Mouse (Mus musculus) liver, embryonic 11.5 days (tissue): Measurements from ENCODE around the gene Smg6. TPM values are rescaled to one million over a fixed set of nuclear protein-coding genes. Genes with fewer than 3 reads are reported as not detected.
A peak's percentile ranks its signal among the peaks of the same experiment; 100 is the strongest.
"Not testable (repeated sequence)": the region's sequence is repeated elsewhere in the genome, so short reads cannot be mapped to it uniquely, and the experiment has no call there.

Experiments
- ATAC-seq: fragments of 200-750 bp; cut with Nextera tagmentation; replicated peaks from 2 replicates; pipeline ENCODE4 v1.8.0; 2017; ENCODE audit warnings: moderate number of reproducible peaks, mild to moderate bottlenecking, moderate TSS enrichment, moderate library complexity; ENCODE audit not compliant: low FRiP score
- DNase-seq: peaks from one replicate; pipeline ENCODE4 v3.0.0-alpha.2; 2017; ENCODE audit warnings: low spot score
- H3K27ac ChIP-seq: fragments of 300-500 bp; sonication (generic); 2 replicates; pipeline ENCODE4 v1.5.1; 2014; ENCODE audit warnings: mild to moderate bottlenecking, low read depth, low read length, control low read depth
- H3K27me3 ChIP-seq: fragments of 300-500 bp; sonication (generic); replicated peaks from 2 replicates; pipeline ENCODE4 v1.6.1; 2014; ENCODE audit warnings: low read length, mixed read lengths; ENCODE audit not compliant: control insufficient read depth, insufficient read depth
- H3K36me3 ChIP-seq: fragments of 300-500 bp; sonication (generic); 2 replicates; pipeline ENCODE4 v1.6.1; 2014; ENCODE audit warnings: mild to moderate bottlenecking, low read length, moderate library complexity, mixed read lengths; ENCODE audit not compliant: control insufficient read depth, insufficient read depth
- H3K4me1 ChIP-seq: fragments of 300-500 bp; sonication (generic); replicated peaks from 2 replicates; pipeline ENCODE4 v1.6.1; 2014; ENCODE audit warnings: low read length, mixed read lengths; ENCODE audit not compliant: control insufficient read depth, insufficient read depth
- H3K4me2 ChIP-seq: fragments of 300-500 bp; sonication (generic); 2 replicates; pipeline ENCODE4 v1.6.1; 2014; ENCODE audit warnings: mild to moderate bottlenecking, control low read depth, moderate library complexity
- H3K4me3 ChIP-seq: fragments of 300-500 bp; sonication (generic); 2 replicates; pipeline ENCODE4 v1.5.1; 2014; ENCODE audit warnings: low read depth, low read length, control low read depth
- H3K9ac ChIP-seq: fragments of 300-500 bp; sonication (generic); 2 replicates; pipeline ENCODE4 v1.6.1; 2014; ENCODE audit warnings: low read depth, low read length, control low read depth
- H3K9me3 ChIP-seq: fragments of 300-500 bp; sonication (generic); 2 replicates; pipeline ENCODE4 v1.6.1; 2016; ENCODE audit warnings: low read length, inconsistent platforms, mixed read lengths; ENCODE audit not compliant: control insufficient read depth
- WGBS: fragments of 180-500 bp; shearing (Covaris S2); extraction: QIAGEN DNeasy Blood & Tissue Kit; methylation state at CpG from one replicate; pipeline ENCODE4 v1.1.7; 2014; 5-methylcytosine and 5-hydroxymethylcytosine counted together
- polyA plus RNA-seq: library from polyadenylated mRNA; unstranded; fragments of >200 nt; fragmentation: Nextera tagmentation; extraction: Ambion mirVana; gene quantifications from 2 replicates; pipeline ENCODE4 v1.2.1, GENCODE M21; 2014

Gene Smg6
- polyA plus RNA-seq, 1 experiment from 2014 or later = 12.4 TPM

GRCm38 (mm10) chr11:75170136-75170751 is 244.6 kb downstream of the Smg6 start:
- under 1% methylated on average over 38 of the region's 38 CpGs for WGBS
- no peaks in the 10 kb centered on the region; the same call in 1 of the 2 replicates for H3K36me3 ChIP-seq
- H3K27ac ChIP-seq = no peak overlapping the region
- H3K9me3 ChIP-seq = no peaks in the 10 kb centered on the region
- peak overlapping the region; percentile 97 for H3K4me2 ChIP-seq
- DNase-seq (peak; percentile 87), ATAC-seq (peak; percentile 48; the same call in 1 of the 2 replicates)
- H3K9ac ChIP-seq = no peak overlapping the region
- H3K4me3 ChIP-seq = peak overlapping the region; percentile 65
- peaks cover 90% of the 10 kb centered on the region for H3K27me3 ChIP-seq
- H3K4me1 ChIP-seq = peaks cover 74% of the 10 kb centered on the region

- peaks cover 64% of the 10 kb centered on the region for H3K4me1 ChIP-seq
- peaks cover 79% of the 10 kb centered on the region for H3K27me3 ChIP-seq
- H3K9ac ChIP-seq = no peak overlapping the region
- ATAC-seq (no peak), DNase-seq (no peak)
- no peaks in the 10 kb centered on the region for H3K9me3 ChIP-seq
- H3K27ac ChIP-seq = no peak overlapping the region
- H3K36me3 ChIP-seq = no peaks in the 10 kb centered on the region; the same call in 1 of the 2 replicates
- peak overlapping the region; percentile 65 for H3K4me3 ChIP-seq
- peak overlapping the region; percentile 77 for H3K4me2 ChIP-seq
- 9% methylated on average over 17 of the region's 17 CpGs for WGBS
Measured at GRCm38 (mm10) chr11:75171186-75171865, 245.7 kb downstream of the Smg6 start.

GRCm38 (mm10) chr11:75172151-75173094 is 246.8 kb downstream of the Smg6 start:
- no peak overlapping the region for H3K9ac ChIP-seq
- peaks cover 53% of the 10 kb centered on the region for H3K4me1 ChIP-seq
- H3K27me3 ChIP-seq = peaks cover 68% of the 10 kb centered on the region
- under 1% methylated on average over 73 of the region's 75 CpGs for WGBS
- H3K27ac ChIP-seq = no peak overlapping the region
- peak overlapping the region; percentile 77 for H3K4me2 ChIP-seq
- H3K36me3 ChIP-seq = peaks cover 3% of the 10 kb centered on the region; the same call in 1 of the 2 replicates
- ATAC-seq (no peak), DNase-seq (peak; percentile 50)
- no peaks in the 10 kb centered on the region for H3K9me3 ChIP-seq
- H3K4me3 ChIP-seq = peak overlapping the region; percentile 65

- no peaks in the 10 kb centered on the region for H3K9me3 ChIP-seq
- ATAC-seq (peak; percentile 64), DNase-seq (peak; percentile 87)
- H3K36me3 ChIP-seq = peaks cover 3% of the 10 kb centered on the region; the same call in 1 of the 2 replicates
- no peak overlapping the region for H3K27ac ChIP-seq
- peak overlapping the region; percentile 77 for H3K4me2 ChIP-seq
- H3K4me1 ChIP-seq = peaks cover 54% of the 10 kb centered on the region
- H3K9ac ChIP-seq = no peak overlapping the region
- H3K4me3 ChIP-seq = peak overlapping the region; percentile 65
- WGBS = under 1% methylated on average over 64 of the region's 71 CpGs
- H3K27me3 ChIP-seq = peaks cover 60% of the 10 kb centered on the region
Measured at GRCm38 (mm10) chr11:75173095-75173798, 247.6 kb downstream of the Smg6 start.

GRCm38 (mm10) chr11:75173799-75174165 is 248.2 kb downstream of the Smg6 start:
- Histone ChIP-seq H3K9me3 (no peaks in the 10 kb centered on the region), H3K36me3 (peaks cover 3% of the 10 kb centered on the region; the same call in 1 of the 2 replicates), H3K4me2 (peak overlapping the region; percentile 77), H3K9ac (no peak overlapping the region), H3K4me3 (peak overlapping the region; percentile 65), H3K27me3 (peaks cover 55% of the 10 kb centered on the region), H3K4me1 (peaks cover 49% of the 10 kb centered on the region), H3K27ac (no peak overlapping the region)
- DNase-seq = no peak
- WGBS = 1% methylated on average over 15 of the region's 15 CpGs
- ATAC-seq = no peak

- not testable (repeated sequence) for ATAC-seq
Measured at GRCm38 (mm10) chr11:75174574-75174973, 249.0 kb downstream of the Smg6 start.

GRCm38 (mm10) chr11:75178011-75178410 is 252.4 kb downstream of the Smg6 start:
- Histone ChIP-seq H3K36me3 (peaks cover 23% of the 10 kb centered on the region), H3K9me3 (no peaks in the 10 kb centered on the region), H3K27ac (peak overlapping the region; percentile 57; the same call in 1 of the 2 replicates), H3K4me1 (peaks cover 20% of the 10 kb centered on the region), H3K4me2 (peak overlapping the region; percentile 93), H3K27me3 (peaks cover 12% of the 10 kb centered on the region), H3K4me3 (peak overlapping the region; percentile 77), H3K9ac (peak overlapping the region; percentile 77)
- 45% methylated on average over 12 of the region's 12 CpGs for WGBS
- no peak for DNase-seq
- no peak for ATAC-seq

More at GRCm38 (mm10) chr11:75174574-75174973, 249.0 kb downstream of the Smg6 start:
- WGBS = 54% methylated on average over 6 of the region's 6 CpGs
- H3K36me3 ChIP-seq, DNase-seq, H3K4me3 ChIP-seq, H3K9me3 ChIP-seq, H3K9ac ChIP-seq, H3K27ac ChIP-seq, H3K4me2 ChIP-seq: not testable (repeated sequence)
- H3K4me1 ChIP-seq = peaks cover 42% of the 10 kb centered on the region
- peaks cover 47% of the 10 kb centered on the region for H3K27me3 ChIP-seq
